Mouse (Mus musculus): Measurements from ENCODE around the gene Dock10. TPM values are rescaled to one million over a fixed set of nuclear protein-coding genes. Genes with fewer than 3 reads are reported as not detected.
"Not testable (repeated sequence)": the region's sequence is repeated elsewhere in the genome, so short reads cannot be mapped to it uniquely, and the experiment has no call there.

Dock10 gene
- polyA plus RNA-seq, 1 experiment, result 23.4 TPM

- Histone ChIP-seq H3K27ac (ENCODE audit: control insufficient read depth, insufficient read depth, low read depth, low read length, poor library complexity) (peak overlapping the region; percentile 87), H3K4me1 (ENCODE audit: control insufficient read depth, insufficient read depth, low read length) (peaks cover 4% of the 10 kb centered on the region), H3K4me3 (replicated peaks; ENCODE audit: control insufficient read depth, low read depth, low read length) (peak overlapping the region; percentile 89)
- TF ChIP-seq POLR2A (IDR thresholded peaks at IDR 0.05; ENCODE audit: borderline replicate concordance, control insufficient read depth, low read depth, low read length), result no peak
- no peak for TF ChIP-seq CTCF (IDR thresholded peaks at IDR 0.05; ENCODE audit: control insufficient read depth, insufficient read depth, low read length)
- WGBS, result 12% methylated on average over 6 of the region's 6 CpGs
These were observed 464 bp upstream of the Dock10 start for GRCm38 (mm10) chr1:80758798-80759184.

GRCm38 (mm10) chr1:80757650-80757976, 714 bp downstream of the Dock10 start:
- Histone ChIP-seq H3K27ac (ENCODE audit: control insufficient read depth, insufficient read depth, low read depth, low read length, poor library complexity) (peak overlapping the region; percentile 61), H3K4me3 (replicated peaks; ENCODE audit: control insufficient read depth, low read depth, low read length) (peak overlapping the region; percentile 89), H3K4me1 (ENCODE audit: control insufficient read depth, insufficient read depth, low read length) (peaks cover 4% of the 10 kb centered on the region)
- no peak for TF ChIP-seq POLR2A (IDR thresholded peaks at IDR 0.05; ENCODE audit: borderline replicate concordance, control insufficient read depth, low read depth, low read length)
- no peak for TF ChIP-seq CTCF (IDR thresholded peaks at IDR 0.05; ENCODE audit: control insufficient read depth, insufficient read depth, low read length)
- 0% methylated on average over 6 of the region's 6 CpGs for WGBS

- Histone ChIP-seq H3K4me1 (ENCODE audit: control insufficient read depth, insufficient read depth, low read length) (peaks cover 4% of the 10 kb centered on the region), H3K27ac (ENCODE audit: control insufficient read depth, insufficient read depth, low read depth, low read length, poor library complexity) (peak overlapping the region; percentile 68), H3K4me3 (replicated peaks; ENCODE audit: control insufficient read depth, low read depth, low read length) (peak overlapping the region; percentile 89)
- TF ChIP-seq POLR2A (IDR thresholded peaks at IDR 0.05; ENCODE audit: borderline replicate concordance, control insufficient read depth, low read depth, low read length) (no peak), CTCF (IDR thresholded peaks at IDR 0.05; ENCODE audit: control insufficient read depth, insufficient read depth, low read length) (no peak)
- 2% methylated on average over 14 of the region's 14 CpGs for WGBS
These were observed 1.3 kb downstream of the Dock10 start for GRCm38 (mm10) chr1:80756824-80757649.

- TF ChIP-seq CTCF (IDR thresholded peaks at IDR 0.05; ENCODE audit: control insufficient read depth, insufficient read depth, low read length) (no peak), POLR2A (IDR thresholded peaks at IDR 0.05; ENCODE audit: borderline replicate concordance, control insufficient read depth, low read depth, low read length) (no peak)
- WGBS, result 3% methylated on average over 2 of the region's 2 CpGs
- no peak overlapping the region for H3K4me3 ChIP-seq (replicated peaks; ENCODE audit: control insufficient read depth, low read depth, low read length)
- peaks cover 4% of the 10 kb centered on the region for H3K4me1 ChIP-seq (ENCODE audit: control insufficient read depth, insufficient read depth, low read length)
- H3K27ac ChIP-seq (ENCODE audit: control insufficient read depth, insufficient read depth, low read depth, low read length, poor library complexity), result no peak overlapping the region; the same call in 1 of the 2 replicates
These were observed 2.3 kb downstream of the Dock10 start for GRCm38 (mm10) chr1:80756060-80756439.

- WGBS, result 13% methylated on average over 7 of the region's 7 CpGs
- TF ChIP-seq CTCF (IDR thresholded peaks at IDR 0.05; ENCODE audit: control insufficient read depth, insufficient read depth, low read length) (no peak), POLR2A (IDR thresholded peaks at IDR 0.05; ENCODE audit: borderline replicate concordance, control insufficient read depth, low read depth, low read length) (no peak)
- no peak overlapping the region; the same call in 1 of the 2 replicates for H3K27ac ChIP-seq (ENCODE audit: control insufficient read depth, insufficient read depth, low read depth, low read length, poor library complexity)
- no peak overlapping the region for H3K4me3 ChIP-seq (replicated peaks; ENCODE audit: control insufficient read depth, low read depth, low read length)
- H3K4me1 ChIP-seq (ENCODE audit: control insufficient read depth, insufficient read depth, low read length), result peaks cover 4% of the 10 kb centered on the region
These were observed 2.8 kb downstream of the Dock10 start for GRCm38 (mm10) chr1:80755296-80756059.

DNA sequence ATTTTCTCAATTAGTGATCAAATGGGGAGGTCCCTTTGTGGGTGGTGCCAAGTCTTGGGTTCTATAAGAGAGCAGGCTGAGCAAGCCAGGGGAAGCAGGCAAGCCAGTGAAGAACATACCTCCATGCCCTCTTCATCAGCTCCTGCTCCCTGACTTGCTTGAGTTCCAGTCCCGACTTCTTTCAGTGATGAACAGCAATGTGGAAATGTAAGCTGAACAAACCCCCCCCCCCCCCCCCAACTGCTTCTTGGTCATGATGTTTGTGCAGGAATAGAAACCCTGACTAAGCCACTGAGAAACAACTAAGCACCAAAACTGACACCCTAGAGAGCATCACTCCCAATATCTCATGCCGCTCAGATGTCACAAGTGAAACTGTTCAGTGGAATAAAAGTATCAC, 9.2 kb downstream of the Dock10 start:
- not testable (repeated sequence) for H3K27ac ChIP-seq (ENCODE audit: control insufficient read depth, insufficient read depth, low read depth, low read length, poor library complexity); H3K4me1 ChIP-seq (ENCODE audit: control insufficient read depth, insufficient read depth, low read length); H3K4me3 ChIP-seq (replicated peaks; ENCODE audit: control insufficient read depth, low read depth, low read length)
- 86% methylated on average over 2 of the region's 2 CpGs for WGBS

GRCm38 (mm10) chr1:80746691-80747463, 11.4 kb downstream of the Dock10 start:
- peaks cover 2% of the 10 kb centered on the region for H3K4me1 ChIP-seq (ENCODE audit: control insufficient read depth, insufficient read depth, low read length)
- no peak overlapping the region for H3K27ac ChIP-seq (ENCODE audit: control insufficient read depth, insufficient read depth, low read depth, low read length, poor library complexity)
- TF ChIP-seq CTCF (IDR thresholded peaks at IDR 0.05; ENCODE audit: control insufficient read depth, insufficient read depth, low read length), result no peak
- no peak for TF ChIP-seq POLR2A (IDR thresholded peaks at IDR 0.05; ENCODE audit: borderline replicate concordance, control insufficient read depth, low read depth, low read length)
- no peak overlapping the region for H3K4me3 ChIP-seq (replicated peaks; ENCODE audit: control insufficient read depth, low read depth, low read length)
- WGBS, result 22% methylated on average over 2 of the region's 2 CpGs

DNA sequence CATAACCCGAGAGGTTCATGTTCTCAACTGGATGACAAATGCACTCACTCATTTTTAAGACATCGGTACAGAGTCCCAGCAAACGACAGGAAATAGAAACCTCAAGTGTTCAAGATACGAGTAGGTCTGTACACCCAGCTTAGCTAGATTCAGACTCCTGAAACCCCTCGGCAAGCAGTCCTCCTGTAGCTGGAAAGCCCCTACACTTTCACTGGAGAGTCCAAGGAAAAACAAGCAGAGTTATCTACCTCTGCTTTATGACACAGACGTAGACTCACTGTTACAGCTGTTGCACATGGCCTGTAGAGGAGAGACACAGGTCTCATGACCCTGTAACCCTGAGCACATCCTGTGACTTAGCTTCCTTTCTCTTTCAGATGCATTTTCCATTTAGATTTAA, 12.1 kb downstream of the Dock10 start:
- WGBS, result 12% methylated on average over 6 of the region's 6 CpGs
- peaks cover 2% of the 10 kb centered on the region for H3K4me1 ChIP-seq (ENCODE audit: control insufficient read depth, insufficient read depth, low read length)
- TF ChIP-seq CTCF (IDR thresholded peaks at IDR 0.05; ENCODE audit: control insufficient read depth, insufficient read depth, low read length), result no peak
- no peak for TF ChIP-seq POLR2A (IDR thresholded peaks at IDR 0.05; ENCODE audit: borderline replicate concordance, control insufficient read depth, low read depth, low read length)
- H3K27ac ChIP-seq (ENCODE audit: control insufficient read depth, insufficient read depth, low read depth, low read length, poor library complexity), result no peak overlapping the region
- H3K4me3 ChIP-seq (replicated peaks; ENCODE audit: control insufficient read depth, low read depth, low read length), result no peak overlapping the region
